Mouse (Mus musculus): ENCODE measurements around the gene Stk11ip. TPM values are rescaled to one million over a fixed set of nuclear protein-coding genes. Genes with fewer than 3 reads are reported as not detected.

Stk11ip gene
- total and polyA plus RNA-seq, 3 experiments = 16.0 to 36.9 (median 17.3) TPM

- Histone ChIP-seq H3K9ac (ENCODE audit: insufficient read depth, low read depth) (no peak overlapping the region), H3K27ac (ENCODE audit: insufficient read depth, low read depth) (no peak overlapping the region), H3K79me2 (replicated peaks; ENCODE audit: control insufficient read depth, extremely low read depth, insufficient read depth, poor library complexity, severe bottlenecking) (no peaks in the 10 kb centered on the region), H3K4me2 (ENCODE audit: insufficient read depth, low read depth, poor library complexity, severe bottlenecking) (no peak overlapping the region), H3K4me3 (replicated peaks in 1 of 3; ENCODE audit: low read depth in 2 of 3, low read length in 2 of 3, poor library complexity in 1 of 3) (no peak overlapping the region), H3K27me3 (replicated peaks) (peaks cover 24% of the 10 kb centered on the region), H3K36me3 (replicated peaks in 1 of 2; ENCODE audit: control insufficient read depth in 1 of 2, insufficient read depth in 1 of 2, low read length in 1 of 2) (no peaks in the 10 kb centered on the region), H3K9me3 (replicated peaks; ENCODE audit: low read length) (peaks cover 13% of the 10 kb centered on the region), H3K4me1 (ENCODE audit: control insufficient read depth in 1 of 2, insufficient read depth in 2 of 2) (no peaks in the 10 kb centered on the region)
- TF ChIP-seq MAZ (IDR thresholded peaks at IDR 0.05; ENCODE audit: low read depth, low read length) (no peak), RCOR1 (conservative IDR thresholded peaks at IDR 0.05; ENCODE audit: low read depth, low read length) (no peak), MAFK (IDR thresholded peaks at IDR 0.05; ENCODE audit: insufficient replicate concordance, low read length) (no peak), POLR2AphosphoS2 (IDR thresholded peaks at IDR 0.05; ENCODE audit: low read depth, low read length) (no peak), MEF2A (IDR thresholded peaks at IDR 0.05; ENCODE audit: borderline replicate concordance, low read depth, low read length) (no peak), ETS1 (conservative IDR thresholded peaks at IDR 0.05; ENCODE audit: low read depth, low read length) (no peak), EP300 (IDR thresholded peaks at IDR 0.05; ENCODE audit: low read length) (no peak)
- dilution Hi-C loops (cut with MboI; ENCODE audit: extremely low pct_ligation_motif_present, extremely low pct_unique_long_range_greater_than_20kb, low sequenced_read_pairs) (no loop called here), in situ Hi-C loops (cut with MboI; ENCODE audit: low pct_ligation_motif_present, low pct_unique_long_range_greater_than_20kb, low sequenced_read_pairs) (no loop called here)
- no peak for DNase-seq (ENCODE audit: extremely low read depth)
These were observed 16.0 kb upstream of the Stk11ip start for GRCm38 (mm10) chr1:75505159-75505955.

DNA sequence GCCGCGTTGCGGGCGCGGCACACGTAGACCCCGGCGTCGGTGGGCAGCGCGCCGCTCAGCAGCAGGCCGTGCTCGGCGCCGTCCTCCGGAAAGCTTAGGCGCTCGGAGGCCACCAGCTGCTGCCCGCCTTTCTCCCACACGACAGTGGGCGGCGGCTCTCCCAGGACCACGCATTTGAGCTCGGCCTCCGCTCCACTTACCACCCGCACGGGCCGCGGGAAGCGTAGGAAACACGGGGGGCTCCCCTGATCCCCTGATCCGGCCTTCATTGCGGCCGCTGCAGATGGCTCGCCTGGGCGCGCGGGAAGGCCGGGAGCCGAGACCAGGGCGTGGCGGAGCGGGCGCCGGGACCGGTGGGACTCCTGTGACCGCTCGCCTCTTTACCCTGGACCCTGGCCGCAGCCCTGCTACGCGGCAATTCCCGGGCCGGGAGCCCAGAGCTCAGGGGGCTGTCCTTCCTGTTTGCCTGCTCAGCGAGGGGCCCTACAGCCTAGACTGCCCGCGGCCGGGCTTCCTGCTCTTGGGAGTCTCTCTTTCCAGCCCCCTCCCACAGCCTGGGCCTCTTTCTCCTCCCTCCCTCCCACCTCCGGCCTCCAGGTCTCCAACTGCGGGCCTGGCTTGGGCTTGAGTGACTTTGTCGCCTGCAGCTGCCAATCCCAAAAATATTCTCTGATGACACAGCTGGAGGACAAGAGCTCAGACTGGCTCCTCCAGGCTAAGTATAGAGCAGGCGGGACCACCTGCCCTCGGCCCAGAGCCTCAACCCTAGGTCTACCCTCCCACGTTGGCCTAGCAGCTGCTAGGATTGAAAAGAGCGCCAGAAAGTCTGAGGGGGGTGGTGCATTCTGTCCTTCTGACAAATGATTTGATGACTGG, 15.1 kb upstream of the Stk11ip start, which contains the start of gene Obsl1:
Obsl1 (minus strand) TSS at position 497 of the 876 bp plus-strand sequence.
- Histone ChIP-seq H3K36me3 (replicated peaks in 1 of 2; ENCODE audit: control insufficient read depth in 1 of 2, insufficient read depth in 1 of 2, low read length in 1 of 2) (no peaks in the 10 kb centered on the region), H3K79me2 (replicated peaks; ENCODE audit: control insufficient read depth, extremely low read depth, insufficient read depth, poor library complexity, severe bottlenecking) (no peaks in the 10 kb centered on the region), H3K9me3 (replicated peaks; ENCODE audit: low read length) (peaks cover 13% of the 10 kb centered on the region), H3K4me1 (ENCODE audit: control insufficient read depth in 1 of 2, insufficient read depth in 2 of 2) (no peaks in the 10 kb centered on the region), H3K4me2 (ENCODE audit: insufficient read depth, low read depth, poor library complexity, severe bottlenecking) (no peak within 1 kb of the TSS), H3K27ac (ENCODE audit: insufficient read depth, low read depth) (no peak within 1 kb of the TSS), H3K27me3 (replicated peaks) (peaks cover 22% of the 10 kb centered on the region), H3K4me3 (replicated peaks in 1 of 3; ENCODE audit: low read depth in 2 of 3, low read length in 2 of 3, poor library complexity in 1 of 3) (no peak within 1 kb of the TSS), H3K9ac (ENCODE audit: insufficient read depth, low read depth) (no peak within 1 kb of the TSS)
- dilution Hi-C loops (cut with MboI; ENCODE audit: extremely low pct_ligation_motif_present, extremely low pct_unique_long_range_greater_than_20kb, low sequenced_read_pairs) (no loop called here), in situ Hi-C loops (cut with MboI; ENCODE audit: low pct_ligation_motif_present, low pct_unique_long_range_greater_than_20kb, low sequenced_read_pairs) (no loop called here)
- no peak for DNase-seq (ENCODE audit: extremely low read depth)
- TF ChIP-seq PAX5 (IDR thresholded peaks at IDR 0.05; ENCODE audit: low read length) = no peak
- TF ChIP-seq EP300 (IDR thresholded peaks at IDR 0.05; ENCODE audit: low read length) = no peak
- no peak for TF ChIP-seq MAZ (IDR thresholded peaks at IDR 0.05; ENCODE audit: low read depth, low read length)
- no peak for TF ChIP-seq E2F4 (IDR thresholded peaks at IDR 0.05; ENCODE audit: insufficient replicate concordance, low read depth, low read length)
- no peak for TF ChIP-seq MAFK (IDR thresholded peaks at IDR 0.05; ENCODE audit: insufficient replicate concordance, low read length)
- TF ChIP-seq CTCF (conservative IDR thresholded peaks at IDR 0.05 in 1 of 2, IDR thresholded peaks at IDR 0.05 in 1 of 2; ENCODE audit: low read depth in 2 of 2, low read length in 2 of 2) = no peak
- no peak for TF ChIP-seq JUND (conservative IDR thresholded peaks at IDR 0.05; ENCODE audit: low read depth, low read length)
- no peak for TF ChIP-seq ELF1 (IDR thresholded peaks at IDR 0.05; ENCODE audit: low read depth, low read length)
- no peak for TF ChIP-seq ZKSCAN1 (IDR thresholded peaks at IDR 0.05; ENCODE audit: borderline replicate concordance, low read depth, low read length)
- TF ChIP-seq RCOR1 (conservative IDR thresholded peaks at IDR 0.05; ENCODE audit: low read depth, low read length) = no peak
- no peak for TF ChIP-seq SIN3A (IDR thresholded peaks at IDR 0.05; ENCODE audit: low read length)
- no peak for TF ChIP-seq USF2 (conservative IDR thresholded peaks at IDR 0.05; ENCODE audit: low read depth, low read length)
- no peak for TF ChIP-seq TBP (conservative IDR thresholded peaks at IDR 0.05; ENCODE audit: low read depth, low read length)
- no peak for TF ChIP-seq CHD2 (IDR thresholded peaks at IDR 0.05; ENCODE audit: low read length)
- no peak for TF ChIP-seq GABPA (IDR thresholded peaks at IDR 0.05; ENCODE audit: insufficient replicate concordance, low read depth, low read length)
- TF ChIP-seq UBTF (IDR thresholded peaks at IDR 0.05; ENCODE audit: low read depth, low read length) = no peak
- TF ChIP-seq USF1 (IDR thresholded peaks at IDR 0.05; ENCODE audit: low read depth, low read length) = no peak
